Mouse (Mus musculus): ENCODE results near the gene Trp53bp1.

Gene Trp53bp1

GRCm38 (mm10) chr2:121271236-121271927, at the start of gene Trp53bp1:
Trp53bp1 (minus strand) TSS chr2:121271407.
- DNase-seq (ENCODE audit: low spot score in 2 of 2): peak; percentile 98

GRCm38 (mm10) chr2:121316278-121316677, 45.1 kb upstream of the Trp53bp1 start:
- DNase-seq (ENCODE audit: low spot score in 2 of 2): no peak

GRCm38 (mm10) chr2:121308997-121309416, 37.8 kb upstream of the Trp53bp1 start:
- DNase-seq (ENCODE audit: low spot score in 2 of 2): peak; percentile 39 to 41

GRCm38 (mm10) chr2:121300036-121300435, 28.8 kb upstream of the Trp53bp1 start:
- peak in 1 of 2 experiments; percentile 39 for DNase-seq (ENCODE audit: low spot score in 2 of 2)

- DNase-seq (ENCODE audit: low spot score in 2 of 2): no peak
Observed at GRCm38 (mm10) chr2:121299471-121299870, 28.3 kb upstream of the Trp53bp1 start.

GRCm38 (mm10) chr2:121298131-121298530, 26.9 kb upstream of the Trp53bp1 start:
- DNase-seq (ENCODE audit: low spot score in 2 of 2): no peak

GRCm38 (mm10) chr2:121297701-121298100, 26.5 kb upstream of the Trp53bp1 start:
- peak in 1 of 2 experiments; percentile 42 for DNase-seq (ENCODE audit: low spot score in 2 of 2)

- peak in 1 of 2 experiments; percentile 47 for DNase-seq (ENCODE audit: low spot score in 2 of 2)
Observed at GRCm38 (mm10) chr2:121296754-121297231, 25.6 kb upstream of the Trp53bp1 start.

- DNase-seq (ENCODE audit: low spot score in 2 of 2): peak; percentile 76 to 83
Observed at GRCm38 (mm10) chr2:121295608-121296571, 24.7 kb upstream of the Trp53bp1 start.

GRCm38 (mm10) chr2:121294753-121295607, 23.8 kb upstream of the Trp53bp1 start:
- peak; percentile 89 for DNase-seq (ENCODE audit: low spot score in 2 of 2)

- peak in 1 of 2 experiments; percentile 44 for DNase-seq (ENCODE audit: low spot score in 2 of 2)
Observed at GRCm38 (mm10) chr2:121294182-121294581, 23.0 kb upstream of the Trp53bp1 start.

GRCm38 (mm10) chr2:121292316-121293013, 21.3 kb upstream of the Trp53bp1 start:
- peak in 1 of 2 experiments; percentile 31 for DNase-seq (ENCODE audit: low spot score in 2 of 2)

GRCm38 (mm10) chr2:121289730-121290540, 18.7 kb upstream of the Trp53bp1 start:
- peak in 1 of 2 experiments; percentile 52 for DNase-seq (ENCODE audit: low spot score in 2 of 2)

GRCm38 (mm10) chr2:121288901-121289729, 17.9 kb upstream of the Trp53bp1 start, which contains the start of gene Map1a:
Map1a (plus strand) TSS chr2:121289600.
- DNase-seq (ENCODE audit: low spot score in 2 of 2): peak; percentile 99

GRCm38 (mm10) chr2:121287850-121288249, 16.6 kb upstream of the Trp53bp1 start:
- DNase-seq (ENCODE audit: low spot score in 2 of 2): peak in 1 of 2 experiments; percentile 44

GRCm38 (mm10) chr2:121271928-121272516, 815 bp upstream of the Trp53bp1 start:
- DNase-seq (ENCODE audit: low spot score in 2 of 2): peak in 1 of 2 experiments; percentile 67

- no peak for DNase-seq (ENCODE audit: low spot score in 2 of 2)
Observed at GRCm38 (mm10) chr2:121270521-121271235, 529 bp downstream of the Trp53bp1 start.

GRCm38 (mm10) chr2:121268446-121268845, 2.8 kb downstream of the Trp53bp1 start:
- DNase-seq (ENCODE audit: low spot score in 2 of 2): no peak
